Mouse (Mus musculus) embryo, embryonic 9.5 days (tissue): Measurements from ENCODE around the gene Ccdc71.
A peak's percentile ranks its signal among the peaks of the same experiment; 100 is the strongest.

Experiments
- DNase-seq: peaks from one replicate; pipeline ENCODE4 v3.0.0-alpha.2; 2017; ENCODE audit errors: extremely low spot score

The Ccdc71 gene

GRCm38 (mm10) chr9:108460319-108461178 lies at the start of gene Ccdc71:
Gene Ccdc71 (plus strand): TSS chr9:108460527.
- DNase-seq: peak; percentile 88

- no peak for DNase-seq
Measured at GRCm38 (mm10) chr9:108411381-108411942, 48.9 kb upstream of the Ccdc71 start.

GRCm38 (mm10) chr9:108412221-108412620 lies 48.1 kb upstream of the Ccdc71 start:
- no peak for DNase-seq

- DNase-seq: no peak
Measured at GRCm38 (mm10) chr9:108428384-108428783, 31.9 kb upstream of the Ccdc71 start, which contains the start of gene Ccdc36. Gene Ccdc36 (minus strand): TSS chr9:108428484.

GRCm38 (mm10) chr9:108431431-108432067 lies 28.8 kb upstream of the Ccdc71 start:
- peak; percentile 49 for DNase-seq

- no peak for DNase-seq
Measured at GRCm38 (mm10) chr9:108436182-108436581, 24.1 kb upstream of the Ccdc71 start, which contains the start of gene BC048562. Gene BC048562 (plus strand): TSS chr9:108436482.

- DNase-seq: no peak
Measured at GRCm38 (mm10) chr9:108439176-108439575, 21.2 kb upstream of the Ccdc71 start.

GRCm38 (mm10) chr9:108440485-108440884 lies 19.8 kb upstream of the Ccdc71 start:
- DNase-seq: no peak

- DNase-seq: no peak
Measured at GRCm38 (mm10) chr9:108441236-108441919, 18.9 kb upstream of the Ccdc71 start.

GRCm38 (mm10) chr9:108445125-108445524 lies 15.2 kb upstream of the Ccdc71 start:
- DNase-seq: no peak

- DNase-seq: peak; percentile 66
Measured at GRCm38 (mm10) chr9:108449860-108450259, 10.5 kb upstream of the Ccdc71 start.

GRCm38 (mm10) chr9:108450292-108451169 lies 9.8 kb upstream of the Ccdc71 start:
- DNase-seq: no peak

- no peak for DNase-seq
Measured at GRCm38 (mm10) chr9:108451170-108451493, 9.2 kb upstream of the Ccdc71 start.

GRCm38 (mm10) chr9:108451519-108452160 lies 8.7 kb upstream of the Ccdc71 start:
- DNase-seq: no peak

GRCm38 (mm10) chr9:108452291-108452906 lies 7.9 kb upstream of the Ccdc71 start:
- peak; percentile 90 for DNase-seq

- no peak for DNase-seq
Measured at GRCm38 (mm10) chr9:108452911-108453310, 7.4 kb upstream of the Ccdc71 start.

- DNase-seq: no peak
Measured at GRCm38 (mm10) chr9:108453458-108453857, 6.9 kb upstream of the Ccdc71 start.

GRCm38 (mm10) chr9:108454429-108454828 lies 5.9 kb upstream of the Ccdc71 start:
- no peak for DNase-seq

GRCm38 (mm10) chr9:108455747-108456571 lies 4.4 kb upstream of the Ccdc71 start:
- DNase-seq: no peak
